Mouse (Mus musculus) midbrain, embryonic 14.5 days (tissue): ENCODE data around the gene Pygo2. TPM values are rescaled to one million over a fixed set of nuclear protein-coding genes. Genes with fewer than 3 reads are reported as not detected.
A peak's percentile ranks its signal among the peaks of the same experiment; 100 is the strongest.

Experiments used
- ATAC-seq: fragments of 200-750 bp; cut with Nextera tagmentation; 2 replicates; pipeline ENCODE4 v1.8.0; 2017; ENCODE audit warnings: moderate number of reproducible peaks, moderate library complexity; ENCODE audit not compliant: low FRiP score, low TSS enrichment
- DNase-seq: peaks from one replicate; pipeline ENCODE4 v3.0.0-alpha.2; 2015
- H3K27ac ChIP-seq: fragments of 300-500 bp; sonication (generic); replicated peaks from 2 replicates; pipeline ENCODE4 v1.5.1; 2014; ENCODE audit warnings: mild to moderate bottlenecking, low read depth, low read length, moderate library complexity
- H3K27me3 ChIP-seq: fragments of 300-500 bp; sonication (generic); 2 replicates; pipeline ENCODE4 v1.6.1; 2014; ENCODE audit warnings: low read length, control low read depth, mixed read lengths; ENCODE audit not compliant: control insufficient read depth, insufficient read depth
- H3K36me3 ChIP-seq: fragments of 300-500 bp; sonication (generic); 2 replicates; pipeline ENCODE4 v1.6.1; 2014; ENCODE audit warnings: low read length, control low read depth; ENCODE audit not compliant: control insufficient read depth, insufficient read depth
- H3K4me1 ChIP-seq: fragments of 300-500 bp; sonication (generic); 2 replicates; pipeline ENCODE4 v1.6.1; 2014; ENCODE audit warnings: mild to moderate bottlenecking, antibody characterized with exemption, low read length, control low read depth; ENCODE audit not compliant: control insufficient read depth, insufficient read depth
- H3K4me2 ChIP-seq: fragments of 300-500 bp; sonication (generic); 2 replicates; pipeline ENCODE4 v1.6.1; 2014; ENCODE audit warnings: mild to moderate bottlenecking, low read length, moderate library complexity
- H3K4me3 ChIP-seq: fragments of 300-500 bp; sonication (generic); replicated peaks from 2 replicates; pipeline ENCODE4 v1.5.1; 2014; ENCODE audit warnings: low read depth, low read length
- H3K9ac ChIP-seq: fragments of 300-500 bp; sonication (generic); replicated peaks from 2 replicates; pipeline ENCODE4 v1.6.1; 2014; ENCODE audit warnings: mild to moderate bottlenecking, low read length, moderate library complexity
- H3K9me3 ChIP-seq: fragments of 300-500 bp; sonication (generic); 2 replicates; pipeline ENCODE4 v1.6.1; 2016; ENCODE audit warnings: low read length, control low read depth, mixed read lengths; ENCODE audit not compliant: control insufficient read depth
- WGBS: fragments of 180-500 bp; shearing (Covaris S2); extraction: QIAGEN DNeasy Blood & Tissue Kit; methylation state at CpG from one replicate; pipeline ENCODE4 v1.1.7; 2014; 5-methylcytosine and 5-hydroxymethylcytosine counted together
- polyA plus RNA-seq: library from polyadenylated mRNA; unstranded; fragments of >200 nt; fragmentation: Nextera tagmentation; extraction: Ambion mirVana; gene quantifications from 2 replicates; pipeline ENCODE4 v1.2.1, GENCODE M21; 2014

Pygo2 gene
- polyA plus RNA-seq = 43.4 and 50.6 TPM in 2 replicates

DNA sequence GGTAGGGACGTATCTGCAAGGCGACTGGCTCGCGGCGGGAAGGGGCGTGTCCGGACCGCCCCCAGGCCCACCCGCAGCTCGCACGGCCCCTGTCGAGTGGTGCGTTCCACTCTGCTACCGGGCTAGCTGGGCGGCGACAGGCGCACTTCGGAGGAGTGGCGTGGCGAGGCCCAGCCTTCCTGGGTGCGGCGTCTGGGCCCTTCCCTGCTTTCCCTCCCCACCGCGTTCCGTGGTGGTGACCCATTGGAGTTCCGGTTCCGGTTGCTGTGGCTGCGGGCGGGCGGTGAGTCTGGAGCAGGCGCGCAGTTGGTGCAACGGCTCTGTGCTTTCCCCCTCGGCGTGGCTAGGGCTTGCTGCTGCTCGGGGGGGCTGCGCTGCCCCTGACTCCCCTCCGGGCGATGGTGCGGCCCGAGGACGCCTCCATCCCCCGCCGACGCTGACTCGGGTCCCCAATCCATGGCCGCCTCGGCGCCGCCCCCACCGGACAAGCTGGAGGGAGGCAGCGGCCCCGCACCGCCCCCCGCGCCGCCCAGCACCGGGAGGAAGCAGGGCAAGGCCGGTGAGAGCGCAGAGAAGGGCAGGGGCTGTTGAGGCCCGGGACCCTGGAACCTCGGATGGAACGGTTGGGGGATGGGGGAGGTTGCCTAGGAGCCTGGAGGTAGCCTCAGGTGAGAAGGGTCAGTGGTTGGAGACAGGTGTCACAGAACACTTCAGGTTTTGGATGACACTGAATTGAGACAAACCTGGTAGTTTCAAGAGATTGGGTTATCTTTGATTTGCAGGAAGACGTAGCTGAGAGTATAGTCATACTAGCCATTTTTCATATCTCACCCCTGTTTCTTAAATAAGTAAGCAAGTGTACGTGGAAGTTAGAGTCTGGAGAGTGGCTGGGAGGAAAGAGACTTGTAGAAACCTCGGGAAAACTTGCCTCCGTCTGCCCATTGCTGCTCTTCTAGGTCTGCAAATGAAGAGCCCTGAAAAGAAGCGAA, at the start of gene Pygo2:
TSS of gene Pygo2 (plus strand) at position 44 of the 989 bp plus-strand sequence.
- peak; percentile 95 for DNase-seq
- Histone ChIP-seq H3K4me1 (peaks cover 9% of the 10 kb centered on the region), H3K36me3 (peaks cover 39% of the 10 kb centered on the region), H3K9ac (peak within 1 kb of the TSS; percentile 79), H3K4me2 (peak within 1 kb of the TSS; percentile 84), H3K27me3 (no peaks in the 10 kb centered on the region), H3K4me3 (peak within 1 kb of the TSS; percentile 76), H3K27ac (peak within 1 kb of the TSS; percentile 79), H3K9me3 (no peaks in the 10 kb centered on the region)
- 2% methylated on average over 68 of the region's 68 CpGs for WGBS
- peak; percentile 96 for ATAC-seq

DNA sequence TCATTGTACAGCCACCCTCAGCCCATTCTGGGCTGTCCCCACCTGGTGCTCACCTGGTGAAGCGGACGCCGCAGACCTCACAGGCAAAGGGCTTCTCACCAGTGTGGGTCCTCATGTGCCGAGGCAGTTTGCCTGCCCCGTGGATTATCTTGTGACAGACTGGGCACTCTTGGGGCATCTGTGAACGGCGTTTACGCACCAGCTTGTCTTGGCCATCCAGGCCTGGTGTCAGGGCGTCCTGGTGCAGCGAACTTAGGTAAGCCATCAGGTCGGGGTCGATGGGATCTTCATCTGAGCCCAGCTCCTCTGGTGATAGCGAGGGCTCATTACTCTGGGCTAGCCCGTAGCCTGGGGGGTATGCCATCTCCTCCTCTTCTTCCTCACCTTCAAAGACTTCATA, 49.7 kb upstream of the Pygo2 start:
- no peak overlapping the region for H3K27ac ChIP-seq
- H3K4me2 ChIP-seq = no peak overlapping the region
- H3K36me3 ChIP-seq = no peaks in the 10 kb centered on the region
- H3K9me3 ChIP-seq = no peaks in the 10 kb centered on the region
- H3K9ac ChIP-seq = no peak overlapping the region
- ATAC-seq (no peak), DNase-seq (no peak)
- H3K4me3 ChIP-seq = no peak overlapping the region
- no peaks in the 10 kb centered on the region for H3K27me3 ChIP-seq
- 95% methylated on average over 14 of the region's 14 CpGs for WGBS
- H3K4me1 ChIP-seq = peaks cover 11% of the 10 kb centered on the region; the same call in 1 of the 2 replicates

DNA sequence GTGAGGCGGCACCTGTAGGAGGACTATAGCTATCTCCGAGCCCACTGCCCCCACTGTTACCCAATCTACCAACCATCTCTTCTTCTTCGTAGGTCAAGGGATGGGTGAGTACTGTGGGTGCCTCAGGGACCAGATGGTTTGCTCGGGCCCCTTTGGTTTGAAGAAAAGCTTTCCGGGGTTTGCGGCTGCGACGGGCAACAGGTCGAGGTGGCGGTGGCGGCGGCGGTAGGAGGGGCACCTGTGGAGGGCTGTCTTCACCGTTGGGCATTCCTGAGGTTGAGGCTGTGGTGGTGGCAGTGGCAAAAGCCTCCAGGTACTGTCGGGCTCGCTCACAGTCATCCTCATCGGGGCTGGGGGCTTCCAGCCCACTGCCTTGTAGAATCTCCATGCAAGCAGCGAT, 49.3 kb upstream of the Pygo2 start:
- ATAC-seq (no peak), DNase-seq (no peak)
- Histone ChIP-seq H3K9me3 (no peaks in the 10 kb centered on the region), H3K27ac (no peak overlapping the region), H3K4me2 (no peak overlapping the region), H3K36me3 (no peaks in the 10 kb centered on the region), H3K9ac (no peak overlapping the region), H3K4me3 (no peak overlapping the region), H3K27me3 (no peaks in the 10 kb centered on the region), H3K4me1 (peaks cover 11% of the 10 kb centered on the region; the same call in 1 of the 2 replicates)
- 93% methylated on average over 18 of the region's 18 CpGs for WGBS

DNA sequence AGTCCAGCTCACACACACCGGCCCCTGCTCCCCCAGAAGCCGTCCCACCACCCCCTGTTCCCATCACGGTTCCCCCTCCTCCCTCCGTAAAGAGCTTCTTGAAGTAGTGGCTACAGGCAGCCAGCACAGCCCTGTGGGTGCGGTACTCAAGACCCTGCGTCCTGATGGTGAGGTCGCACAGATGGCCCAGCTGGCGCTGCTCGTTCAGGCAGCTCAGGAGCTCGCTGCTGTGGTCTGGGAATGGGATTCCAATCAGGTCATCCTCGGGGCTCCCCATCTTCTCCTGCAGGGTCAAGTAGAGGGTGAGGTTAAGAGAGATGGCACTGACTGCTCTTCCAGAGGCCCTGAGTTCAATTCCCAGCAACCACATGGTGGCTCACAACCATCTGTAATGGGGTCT, 48.8 kb upstream of the Pygo2 start:
- Histone ChIP-seq H3K4me2 (no peak overlapping the region), H3K27ac (no peak overlapping the region), H3K9ac (no peak overlapping the region), H3K27me3 (no peaks in the 10 kb centered on the region), H3K36me3 (no peaks in the 10 kb centered on the region), H3K9me3 (no peaks in the 10 kb centered on the region), H3K4me1 (peaks cover 11% of the 10 kb centered on the region; the same call in 1 of the 2 replicates), H3K4me3 (no peak overlapping the region)
- ATAC-seq (no peak), DNase-seq (no peak)
- WGBS = 87% methylated on average over 11 of the region's 11 CpGs

DNA sequence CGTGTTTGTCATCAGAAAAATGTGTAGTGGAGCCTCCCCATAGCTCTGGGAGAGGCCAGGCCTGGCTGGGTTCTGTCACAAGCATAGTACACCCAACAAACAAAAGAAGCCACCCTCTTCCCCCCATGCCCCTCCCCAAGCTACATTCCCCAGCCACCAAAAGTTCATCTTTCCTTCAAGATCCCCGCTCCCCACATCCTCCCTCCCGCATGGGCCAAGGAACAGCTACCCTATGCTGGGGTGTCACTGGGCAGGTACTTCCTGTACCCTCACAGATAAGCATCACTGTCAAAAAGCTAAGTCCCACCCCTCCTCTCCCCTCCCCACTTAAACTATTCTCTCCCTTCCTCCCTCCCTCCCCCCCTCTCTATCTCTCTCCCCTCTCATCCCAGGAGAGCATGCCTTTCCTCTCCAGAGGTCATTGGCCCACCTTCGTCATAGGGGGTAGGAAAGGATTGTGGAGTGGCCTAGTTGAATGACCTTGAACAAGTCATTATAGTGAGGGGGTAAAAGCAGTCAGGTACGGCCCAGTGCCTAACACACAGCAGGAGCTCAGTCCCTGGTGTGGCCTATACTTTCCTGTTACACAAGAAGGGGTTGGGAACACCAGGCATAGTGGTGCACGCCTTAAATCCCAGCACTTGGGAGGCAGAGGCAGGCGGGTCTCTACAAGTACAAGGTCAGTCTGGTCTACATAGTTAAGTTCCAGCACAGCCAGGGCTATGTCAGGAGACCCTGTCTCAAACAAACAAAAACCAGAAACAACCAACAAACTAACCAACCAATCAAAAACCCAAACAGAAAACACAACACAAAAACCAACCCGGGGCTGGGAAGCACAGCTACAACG, 47.8 kb upstream of the Pygo2 start:
- no peak overlapping the region for H3K27ac ChIP-seq
- no peaks in the 10 kb centered on the region for H3K9me3 ChIP-seq
- peaks cover 11% of the 10 kb centered on the region; the same call in 1 of the 2 replicates for H3K4me1 ChIP-seq
- H3K4me3 ChIP-seq = no peak overlapping the region
- no peak for DNase-seq
- ATAC-seq = no peak
- no peak overlapping the region for H3K4me2 ChIP-seq
- no peak overlapping the region for H3K9ac ChIP-seq
- H3K36me3 ChIP-seq = no peaks in the 10 kb centered on the region
- 85% methylated on average over 9 of the region's 9 CpGs for WGBS
- H3K27me3 ChIP-seq = no peaks in the 10 kb centered on the region

DNA sequence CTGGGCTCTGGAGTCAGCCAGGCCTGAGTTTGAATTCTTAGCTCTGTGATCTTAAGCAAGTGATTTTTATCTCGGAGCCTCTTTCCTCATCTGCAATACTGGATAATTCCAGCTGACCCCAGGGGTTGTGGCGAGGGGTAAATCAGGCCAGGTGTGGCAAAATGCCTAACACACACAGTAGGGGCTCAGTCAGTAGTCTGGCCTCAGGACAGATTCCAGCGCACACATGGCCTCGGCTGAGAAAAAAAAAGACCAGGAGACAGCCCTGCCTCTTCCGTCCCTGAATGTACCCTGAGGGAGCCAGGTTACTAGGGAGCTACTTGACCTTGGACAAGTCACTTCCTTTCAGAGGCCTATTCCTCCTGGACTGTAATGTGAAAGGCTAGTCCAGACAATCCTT, 47.1 kb upstream of the Pygo2 start:
- no peak overlapping the region for H3K9ac ChIP-seq
- ATAC-seq = no peak

DNA sequence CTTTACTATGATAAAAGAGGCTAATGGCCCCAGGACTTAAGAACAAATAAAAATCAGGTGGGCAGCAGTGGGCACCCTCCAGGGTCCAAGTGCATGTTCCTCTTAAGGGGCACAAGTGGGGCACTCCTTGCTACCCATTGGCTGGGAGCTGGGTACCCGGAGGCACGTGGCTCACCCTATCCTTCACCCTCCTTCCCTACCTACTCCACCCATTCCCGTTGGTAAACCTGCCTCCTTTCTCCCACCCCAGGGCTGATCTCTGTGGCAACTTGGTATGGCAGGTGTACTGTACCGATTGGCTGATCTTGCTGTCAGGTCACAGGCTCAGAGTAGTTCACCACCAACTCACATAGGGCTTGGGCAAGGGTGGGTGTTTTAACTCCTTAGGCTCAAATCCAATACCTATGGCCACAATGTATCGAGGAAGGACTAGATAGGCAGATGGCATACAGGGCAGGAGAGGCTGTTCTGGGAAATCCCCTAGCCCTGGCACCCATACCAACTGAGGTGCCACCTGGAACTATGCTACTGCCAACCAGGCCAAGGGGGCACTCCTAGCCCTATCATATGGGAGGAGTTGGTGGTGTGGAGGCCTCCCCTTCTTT, 46.3 kb upstream of the Pygo2 start:
- Histone ChIP-seq H3K9ac (no peak overlapping the region), H3K36me3 (no peaks in the 10 kb centered on the region), H3K27ac (no peak overlapping the region), H3K27me3 (no peaks in the 10 kb centered on the region), H3K4me3 (no peak overlapping the region), H3K4me2 (no peak overlapping the region), H3K9me3 (no peaks in the 10 kb centered on the region), H3K4me1 (0 out of 2 replicates have a peak, but pooled peaks cover 4% of the 10 kb centered on the region)
- no peak for ATAC-seq
- 87% methylated on average over 5 of the region's 5 CpGs for WGBS
- no peak for DNase-seq

More for the DNA sequence above, 47.1 kb upstream of the Pygo2 start:
- H3K4me3 ChIP-seq = no peak overlapping the region
- H3K9me3 ChIP-seq = no peaks in the 10 kb centered on the region
- H3K4me1 ChIP-seq = peaks cover 10% of the 10 kb centered on the region; the same call in 1 of the 2 replicates
- H3K27ac ChIP-seq = no peak overlapping the region
- no peak overlapping the region for H3K4me2 ChIP-seq
- H3K36me3 ChIP-seq = no peaks in the 10 kb centered on the region
- 86% methylated on average over 5 of the region's 5 CpGs for WGBS
- DNase-seq = no peak
- H3K27me3 ChIP-seq = no peaks in the 10 kb centered on the region

DNA sequence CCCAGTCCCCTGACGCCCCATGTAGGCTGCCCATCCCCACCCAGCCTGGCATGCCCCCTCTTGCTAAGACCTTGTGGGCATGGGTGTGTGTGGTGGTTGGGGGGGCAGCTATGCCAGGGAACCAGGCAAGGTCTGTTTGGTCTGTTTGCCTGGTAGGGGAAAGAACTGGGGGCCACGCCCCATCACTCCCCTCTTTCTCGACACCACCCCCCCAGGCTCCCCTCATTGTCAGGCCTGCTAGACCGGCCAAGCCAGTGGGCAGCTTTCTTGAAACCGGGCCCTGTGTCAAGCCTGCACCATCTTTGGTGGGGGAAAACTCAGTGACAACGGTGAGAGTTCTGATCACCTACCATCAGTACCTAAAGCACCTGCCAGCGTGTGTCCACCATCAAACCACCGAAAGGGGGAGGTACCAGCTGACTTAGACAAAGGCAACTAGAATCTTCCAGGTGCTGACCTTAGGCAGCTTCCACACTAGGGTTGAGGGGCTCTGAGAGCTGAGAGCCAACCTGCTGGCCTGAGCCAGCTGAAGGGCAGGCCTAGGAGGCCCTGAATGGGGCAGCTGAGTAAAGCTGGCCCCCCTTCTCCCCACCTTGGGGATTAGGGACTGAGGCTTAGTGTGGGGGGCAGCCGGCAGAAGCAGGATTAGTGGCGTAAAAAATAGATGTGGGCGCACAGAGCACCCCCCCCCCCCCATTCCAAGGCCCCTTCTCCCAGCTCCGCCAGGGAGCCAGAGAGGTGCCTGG, 45.5 kb upstream of the Pygo2 start:
- H3K36me3 ChIP-seq = no peaks in the 10 kb centered on the region
- H3K27ac ChIP-seq = no peak overlapping the region
- H3K9me3 ChIP-seq = no peaks in the 10 kb centered on the region
- H3K4me1 ChIP-seq = no peaks in the 10 kb centered on the region
- no peak overlapping the region for H3K9ac ChIP-seq
- WGBS = 47% methylated on average over 12 of the region's 12 CpGs
- ATAC-seq (no peak), DNase-seq (peak; percentile 14)
- H3K4me2 ChIP-seq = no peak overlapping the region
- H3K27me3 ChIP-seq = no peaks in the 10 kb centered on the region
- no peak overlapping the region for H3K4me3 ChIP-seq
